In the genomic region with DNA sequence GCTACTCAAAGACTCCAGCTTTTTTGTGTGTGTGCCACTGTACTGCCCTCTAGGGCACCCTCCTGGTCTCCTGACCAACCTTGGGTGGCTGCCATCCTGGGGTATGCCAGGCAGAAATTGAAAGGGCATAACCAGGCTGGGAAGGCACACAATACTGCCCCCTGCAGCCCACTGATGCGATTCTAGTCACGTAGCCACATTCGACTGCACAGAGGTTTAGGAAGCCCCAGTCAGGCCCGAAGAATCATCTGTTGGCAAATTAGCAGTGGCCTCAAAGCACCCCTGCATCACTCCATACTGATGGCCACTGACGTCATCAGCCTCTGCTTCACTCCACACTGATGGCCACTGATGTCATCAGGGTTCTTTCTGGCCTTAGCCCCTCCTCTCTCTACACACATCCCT, we compare ENCODE assay signal across 10 mouse cellular contexts. TPM values are rescaled to one million over a fixed set of nuclear protein-coding genes. Genes with fewer than 3 reads are reported as not detected.
DNase-seq lines count a peak whose midpoint lies in the region; ATAC-seq and TF ChIP-seq lines count a peak whose summit lies in the region.
"Had no signal": no experiment of that assay in that cellular context is flagged by ENCODE, and none has a peak within 500 bp of the region (broad histone marks: within the 10 kb centered on the region; RNA-seq: fewer than 3 reads in every experiment).

No protein-coding gene starts in this region.

- no peak for TF ChIP-seq EP300 in liver, postnatal 0 days (IDR thresholded peaks at IDR 0.05; ENCODE audit: low read depth)

- H3K4me2 ChIP-seq in liver, postnatal 0 days (ENCODE audit: low read depth, low read length): no peak overlapping the region
- no peak overlapping the region for H3K4me2 ChIP-seq in liver, embryonic 11.5 days
- H3K4me2 ChIP-seq: limb, embryonic 13.5 days; stomach, embryonic 15.5 days had no signal

- no peak overlapping the region for H3K27ac ChIP-seq in liver, postnatal 0 days (ENCODE audit: low read depth)
- no peak overlapping the region for H3K27ac ChIP-seq in liver, embryonic 11.5 days (ENCODE audit: low read depth, low read length)
- H3K27ac ChIP-seq: limb, embryonic 13.5 days; stomach, embryonic 15.5 days had no signal

- 51% methylated on average over 5 of the region's 5 CpGs for WGBS in liver, postnatal 0 days (ENCODE audit: insufficient replicate concordance)
- 56% methylated on average over 5 of the region's 5 CpGs for WGBS in liver, embryonic 11.5 days

- H3K36me3 ChIP-seq in liver, postnatal 0 days (replicated peaks; ENCODE audit: insufficient read depth, low read length): no peaks in the 10 kb centered on the region
- H3K36me3 ChIP-seq in liver, embryonic 11.5 days (ENCODE audit: control insufficient read depth, insufficient read depth, low read length): no peaks in the 10 kb centered on the region
- H3K36me3 ChIP-seq: limb, embryonic 13.5 days; stomach, embryonic 15.5 days had no signal

- intact Hi-C loops in heart, postnatal 10 days (cut with DNase I): loop anchor here (5.0 kb wide), 1 partner anchor 42 kb away; a partner anchor contains a TSS

- DNase-seq in liver, postnatal 0 days: peak; percentile 46
- no peak for DNase-seq in liver, embryonic 11.5 days (ENCODE audit: low spot score)
- peak; percentile 48 for DNase-seq in adipocyte (ENCODE audit: low spot score)
- peak; percentile 77 to 90 for DNase-seq in cerebellum, postnatal 25 days
- DNase-seq in heart, postnatal 10 days: peak; percentile 74 to 84
- DNase-seq in left cerebral cortex, adult 18-20 months (ENCODE audit: low spot score in 2 of 2): peak; percentile 79 to 81
- DNase-seq in retina, adult 2 months (ENCODE audit: low read depth, low spot score): peak; percentile 34
- no peak for DNase-seq in T-cell, adult 2 months (ENCODE audit: low spot score)

- no peak overlapping the region for H3K9ac ChIP-seq in liver, postnatal 0 days (replicated peaks)
- no peak overlapping the region for H3K9ac ChIP-seq in liver, embryonic 11.5 days (ENCODE audit: low read depth, low read length)
- H3K9ac ChIP-seq: limb, embryonic 13.5 days; stomach, embryonic 15.5 days had no signal

- no peak for ATAC-seq in liver, postnatal 0 days
- no peak for ATAC-seq in liver, embryonic 11.5 days (replicated peaks; ENCODE audit: low FRiP score)

- no peaks in the 10 kb centered on the region for H3K4me1 ChIP-seq in liver, postnatal 0 days (ENCODE audit: insufficient read depth)
- H3K4me1 ChIP-seq in liver, embryonic 11.5 days (replicated peaks; ENCODE audit: control insufficient read depth, insufficient read depth, low read length): no peaks in the 10 kb centered on the region
- H3K4me1 ChIP-seq: limb, embryonic 13.5 days; stomach, embryonic 15.5 days had no signal

- peaks cover 15% of the 10 kb centered on the region for H3K27me3 ChIP-seq in liver, postnatal 0 days (ENCODE audit: insufficient read depth, low read length)
- peaks cover 24% of the 10 kb centered on the region for H3K27me3 ChIP-seq in liver, embryonic 11.5 days (replicated peaks; ENCODE audit: control insufficient read depth, insufficient read depth, low read length)

- no peak overlapping the region for H3K4me3 ChIP-seq in liver, postnatal 0 days (ENCODE audit: low read depth, low read length)
- H3K4me3 ChIP-seq in liver, embryonic 11.5 days (ENCODE audit: low read depth, low read length): no peak overlapping the region
- H3K4me3 ChIP-seq: limb, embryonic 13.5 days; stomach, embryonic 15.5 days had no signal

- H3K9me3 ChIP-seq in liver, postnatal 0 days (ENCODE audit: low read length): no peaks in the 10 kb centered on the region
- no peaks in the 10 kb centered on the region for H3K9me3 ChIP-seq in liver, embryonic 11.5 days (ENCODE audit: control insufficient read depth, low read length)
- H3K9me3 ChIP-seq: limb, embryonic 13.5 days; stomach, embryonic 15.5 days had no signal

- TF ChIP-seq CTCF in liver, postnatal 0 days (IDR thresholded peaks at IDR 0.05; ENCODE audit: low read depth): peak; percentile 52

RNA-seq across cellular contexts. Expression of a gene that starts 10.1 kb away (rescaled TPM):
- polyA plus RNA-seq in liver, postnatal 0 days (2015; fragmentation: Nextera tagmentation; extraction: Ambion mirVana): 1.1 and 1.6 TPM in 2 replicates
- polyA plus RNA-seq in liver, embryonic 11.5 days (2014; fragmentation: Nextera tagmentation; extraction: Ambion mirVana): 4.1 and 4.8 TPM in 2 replicates
- total RNA-seq in heart, postnatal 10 days (2021): 1 to 10 TPM in 1 of 2 experiments, under 1 TPM in 1; 0.57 to 1.0 TPM
- total RNA-seq in left cerebral cortex, adult 18-20 months (2021): 100 to 1,000 TPM; 103 to 109 TPM

RNA-seq across cellular contexts. Expression of a gene that starts 43.4 kb away (rescaled TPM):
- polyA plus RNA-seq in liver, postnatal 0 days (2015; fragmentation: Nextera tagmentation; extraction: Ambion mirVana): 0.02 and 0.05 TPM in 2 replicates
- 0.13 and 0.14 TPM in 2 replicates for polyA plus RNA-seq in liver, embryonic 11.5 days (2014; fragmentation: Nextera tagmentation; extraction: Ambion mirVana)
- under 1 TPM; 0.19 to 0.20 TPM for total RNA-seq in heart, postnatal 10 days (2021)
- total RNA-seq in left cerebral cortex, adult 18-20 months (2021): 100 to 1,000 TPM; 246 to 287 TPM

RNA-seq across cellular contexts. Expression of a gene that starts 43.8 kb away (rescaled TPM):
- polyA plus RNA-seq in liver, postnatal 0 days (2015; fragmentation: Nextera tagmentation; extraction: Ambion mirVana): 0.32 and 0.38 TPM in 2 replicates
- polyA plus RNA-seq in liver, embryonic 11.5 days (2014; fragmentation: Nextera tagmentation; extraction: Ambion mirVana): 0.97 and 1.0 TPM in 2 replicates
- total RNA-seq in heart, postnatal 10 days (2021): 10 to 100 TPM; 55.8 to 61.7 TPM
- total RNA-seq in left cerebral cortex, adult 18-20 months (2021): 100 to 1,000 TPM; 135 to 149 TPM

Comparison
In these comparisons a context has a peak if more than half of its experiments do, and no peak if none do; other contexts are left out.
1. DNase-seq: peak in liver, postnatal 0 days (single experiment), adipocyte (single experiment), cerebellum, postnatal 25 days (2 of 2), heart, postnatal 10 days (2 of 2), left cerebral cortex, adult 18-20 months (2 of 2) and retina, adult 2 months (single experiment); none in liver, embryonic 11.5 days (single experiment) and T-cell, adult 2 months (single experiment).
2. RNA of a gene that starts 10.1 kb away (total RNA-seq): 103 to 109 TPM in left cerebral cortex, adult 18-20 months; 0.57 to 1.0 TPM in heart, postnatal 10 days; every median in the first group is over 10 times any median in the second.
3. RNA of a gene that starts 43.4 kb away (total RNA-seq): 246 to 287 TPM in left cerebral cortex, adult 18-20 months; 0.19 to 0.20 TPM in heart, postnatal 10 days; every median in the first group is over 100 times any median in the second.